Mouse (Mus musculus) c-Kit-positive CD71-positive TER-119-negative erythroid progenitor cells, embryonic 14.5 days (primary cell): ENCODE results near the gene Rtn2.

Experiments used
- DNase-seq: peaks from one replicate; pipeline ENCODE4 v3.0.0-alpha.2; 2013; ENCODE audit warnings: low read depth

Gene Rtn2

GRCm38 (mm10) chr7:19301461-19302263, 19.2 kb downstream of the Rtn2 start:
- DNase-seq = no peak

GRCm38 (mm10) chr7:19302264-19303045, 20.0 kb downstream of the Rtn2 start:
- DNase-seq = no peak

GRCm38 (mm10) chr7:19303046-19303305, 20.6 kb downstream of the Rtn2 start:
- DNase-seq = no peak

GRCm38 (mm10) chr7:19303770-19304169, 21.3 kb downstream of the Rtn2 start:
- no peak for DNase-seq

- DNase-seq = no peak
These were observed 22.3 kb downstream of the Rtn2 start for GRCm38 (mm10) chr7:19304501-19305412.

GRCm38 (mm10) chr7:19305413-19305735, 22.9 kb downstream of the Rtn2 start:
- no peak for DNase-seq

- no peak for DNase-seq
These were observed 23.7 kb downstream of the Rtn2 start for GRCm38 (mm10) chr7:19305796-19306765.

- no peak for DNase-seq
These were observed 24.7 kb downstream of the Rtn2 start for GRCm38 (mm10) chr7:19306819-19307738.

- DNase-seq = no peak
These were observed 25.5 kb downstream of the Rtn2 start for GRCm38 (mm10) chr7:19307739-19308453.

GRCm38 (mm10) chr7:19308454-19309277, 26.2 kb downstream of the Rtn2 start:
- DNase-seq = peak; percentile 86

GRCm38 (mm10) chr7:19309278-19309883, 27.0 kb downstream of the Rtn2 start:
- DNase-seq = no peak

- DNase-seq = peak; percentile 88
These were observed 27.6 kb downstream of the Rtn2 start, which contains the start of gene Fosb for GRCm38 (mm10) chr7:19309884-19310641. Fosb (minus strand) TSS chr7:19310051.

- no peak for DNase-seq
These were observed 29.6 kb downstream of the Rtn2 start for GRCm38 (mm10) chr7:19311991-19312390.

- no peak for DNase-seq
These were observed 31.6 kb downstream of the Rtn2 start for GRCm38 (mm10) chr7:19314033-19314432.

- no peak for DNase-seq
These were observed 34.2 kb downstream of the Rtn2 start for GRCm38 (mm10) chr7:19316451-19317161.

- DNase-seq = no peak
These were observed 35.8 kb downstream of the Rtn2 start for GRCm38 (mm10) chr7:19318201-19318600.

- DNase-seq = no peak
These were observed 36.3 kb downstream of the Rtn2 start for GRCm38 (mm10) chr7:19318676-19319075.
